Mouse (Mus musculus): ENCODE results near the gene Rpgrip1l.

Rpgrip1l gene

DNA sequence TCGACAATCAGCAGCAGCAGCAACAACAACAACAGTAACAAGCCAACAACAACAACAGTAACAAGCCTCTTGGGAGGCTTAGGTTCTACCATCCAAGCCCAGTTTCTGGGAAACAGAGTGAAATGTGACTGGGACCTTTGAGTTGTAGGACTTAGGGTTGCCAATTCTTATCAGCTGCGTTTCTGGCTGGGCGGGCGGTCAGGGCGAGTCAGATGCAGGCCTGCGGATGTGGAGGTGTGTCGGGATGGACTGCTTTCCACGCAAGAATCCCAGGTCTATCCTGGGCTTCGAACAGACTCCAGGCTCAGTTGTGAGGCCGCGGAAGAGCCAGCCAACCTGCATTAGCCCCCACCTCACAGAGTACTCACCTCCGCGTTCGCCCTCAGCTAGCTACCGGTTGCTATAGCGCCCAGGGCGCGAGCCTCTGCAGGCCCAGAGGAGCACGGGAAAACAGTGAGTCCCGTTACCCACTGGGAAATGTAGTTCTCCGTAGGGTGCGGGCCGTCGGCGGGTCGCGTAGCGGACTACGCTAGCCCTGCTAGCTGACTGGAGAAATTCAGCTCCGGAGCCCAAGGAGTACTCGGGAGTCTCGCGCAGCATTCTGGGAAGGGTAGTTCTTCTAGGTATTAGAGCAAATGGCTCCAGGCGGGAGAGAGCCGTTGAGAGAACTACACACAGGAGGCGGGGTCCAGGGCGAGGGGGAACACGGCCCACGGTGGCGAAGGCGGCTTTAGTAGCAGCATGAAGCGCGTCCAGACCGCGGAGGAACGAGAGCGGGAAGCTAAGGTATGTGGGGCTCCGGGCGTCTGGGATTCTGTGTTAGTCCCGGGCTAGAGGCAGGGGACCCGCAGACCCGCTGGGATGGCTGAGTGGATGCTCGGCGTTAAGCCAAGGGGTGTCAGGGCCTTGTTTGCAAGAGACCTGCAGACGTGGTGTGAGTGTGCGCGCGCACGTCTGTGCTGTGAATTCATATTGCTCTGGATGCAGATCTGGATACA, at the start of gene Rpgrip1l, which contains the start of gene Fto:
Gene Rpgrip1l, minus strand, starts transcription at position 428 of the 998 bp plus-strand sequence.
Gene Fto, plus strand, starts transcription at position 691 of the 998 bp plus-strand sequence.
- DNase-seq (ENCODE audit: low read depth): peak; percentile 98

- DNase-seq (ENCODE audit: low read depth): no peak
Measured at GRCm38 (mm10) chr8:91360644-91361357, 47.7 kb upstream of the Rpgrip1l start.

DNA sequence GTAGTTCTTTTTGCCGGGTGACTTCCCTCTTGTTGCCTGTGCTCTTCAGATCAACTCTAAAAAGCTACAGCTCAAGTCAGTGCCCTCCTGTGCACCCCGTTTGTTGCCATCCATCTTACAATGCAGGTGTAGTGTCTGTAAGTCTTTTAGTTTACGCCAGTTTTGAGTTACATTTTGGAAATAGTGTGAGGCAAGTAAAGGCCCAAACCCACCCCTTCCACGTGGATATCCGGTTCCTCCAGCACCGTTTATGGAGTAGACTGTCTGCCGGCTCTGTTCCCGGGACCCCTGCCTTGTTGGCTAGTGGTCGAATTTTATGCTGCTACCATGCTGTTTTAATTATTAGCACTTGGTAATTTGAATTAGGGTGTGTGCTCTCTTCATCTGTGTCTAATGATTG, 46.4 kb upstream of the Rpgrip1l start:
- no peak for DNase-seq (ENCODE audit: low read depth)

- no peak for DNase-seq (ENCODE audit: low read depth)
Measured at GRCm38 (mm10) chr8:91358016-91358415, 45.0 kb upstream of the Rpgrip1l start.

DNA sequence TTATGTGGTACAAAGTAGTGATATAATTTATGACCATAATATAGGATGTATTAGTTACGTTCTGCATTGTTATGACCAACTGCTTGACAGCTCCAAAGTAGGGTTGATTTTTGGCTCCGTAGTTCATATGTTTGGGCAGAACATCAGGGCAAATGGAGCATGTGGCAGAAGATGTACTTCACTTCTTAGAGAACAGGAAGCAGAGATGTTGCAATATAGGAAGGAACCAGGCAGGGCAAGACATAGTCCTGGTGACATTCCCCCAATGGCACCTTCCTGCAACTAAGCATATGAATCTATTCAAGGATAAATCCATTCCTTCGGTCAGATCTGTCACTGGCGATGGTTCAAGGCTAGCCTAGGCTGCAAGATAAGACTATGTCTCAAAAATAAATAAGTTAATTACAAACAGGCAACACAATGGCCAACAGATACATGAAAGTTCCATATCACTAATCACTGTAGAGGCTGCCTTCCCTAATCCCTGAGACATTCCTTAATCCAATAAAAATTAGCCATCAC, 44.5 kb upstream of the Rpgrip1l start:
- no peak for DNase-seq (ENCODE audit: low read depth)

DNA sequence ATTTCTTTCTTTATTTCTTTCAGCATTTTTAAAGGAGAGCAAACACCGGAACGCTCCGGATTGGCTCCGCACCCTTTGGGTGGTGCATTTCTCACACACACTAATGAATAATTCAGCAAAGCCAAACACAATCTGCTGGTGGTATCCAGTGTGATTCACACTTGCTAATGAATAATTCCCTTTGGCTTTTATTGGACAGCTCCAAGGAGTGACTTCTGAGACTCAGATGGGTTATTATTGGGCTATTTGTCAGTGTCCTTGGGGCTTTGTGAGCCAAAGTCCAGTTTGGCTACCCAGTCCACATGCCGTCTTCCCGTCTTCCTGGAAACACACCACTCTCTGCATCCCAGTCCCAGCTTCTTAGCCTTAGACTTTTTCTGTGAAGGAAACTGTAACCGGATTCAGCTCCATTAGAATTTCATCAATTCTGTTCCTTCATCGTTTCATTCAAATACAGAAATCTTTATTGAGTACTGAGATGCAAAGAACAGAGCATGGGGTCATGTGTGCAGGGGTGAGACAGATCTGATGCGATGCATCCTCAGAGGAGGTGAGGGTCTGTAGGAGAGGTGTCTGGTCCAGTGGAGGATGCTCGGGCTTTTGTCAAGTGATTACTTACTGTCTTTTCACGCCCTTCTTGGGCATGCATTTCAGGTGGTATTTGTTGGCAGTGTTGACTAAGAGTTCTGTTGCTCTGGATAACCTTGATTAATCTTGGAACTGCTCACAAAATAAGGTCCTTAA, 43.1 kb upstream of the Rpgrip1l start:
- DNase-seq (ENCODE audit: low read depth): no peak

- no peak for DNase-seq (ENCODE audit: low read depth)
Measured at GRCm38 (mm10) chr8:91355301-91355905, 42.3 kb upstream of the Rpgrip1l start.

DNA sequence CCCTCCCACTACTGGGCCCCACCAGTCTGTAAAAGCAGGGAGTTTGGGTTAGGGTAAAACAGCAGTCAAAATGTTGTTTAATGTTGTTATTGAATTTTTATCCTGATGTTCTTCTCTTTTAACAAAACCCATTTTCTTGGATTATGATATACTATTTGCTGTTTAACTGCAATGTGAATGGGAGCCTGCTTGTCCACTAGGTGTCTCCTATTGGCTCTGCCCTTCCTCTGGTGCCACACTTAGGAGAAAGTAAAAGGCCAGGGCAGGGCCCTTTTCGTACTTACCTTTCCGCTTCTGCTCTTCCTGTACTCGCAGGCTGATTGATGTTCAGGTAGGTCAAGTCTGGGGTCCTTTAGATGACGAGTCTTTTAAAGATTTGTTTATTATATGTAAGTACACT, 40.8 kb upstream of the Rpgrip1l start:
- DNase-seq (ENCODE audit: low read depth): no peak

- DNase-seq (ENCODE audit: low read depth): no peak
Measured at GRCm38 (mm10) chr8:91353062-91353461, 40.0 kb upstream of the Rpgrip1l start.

DNA sequence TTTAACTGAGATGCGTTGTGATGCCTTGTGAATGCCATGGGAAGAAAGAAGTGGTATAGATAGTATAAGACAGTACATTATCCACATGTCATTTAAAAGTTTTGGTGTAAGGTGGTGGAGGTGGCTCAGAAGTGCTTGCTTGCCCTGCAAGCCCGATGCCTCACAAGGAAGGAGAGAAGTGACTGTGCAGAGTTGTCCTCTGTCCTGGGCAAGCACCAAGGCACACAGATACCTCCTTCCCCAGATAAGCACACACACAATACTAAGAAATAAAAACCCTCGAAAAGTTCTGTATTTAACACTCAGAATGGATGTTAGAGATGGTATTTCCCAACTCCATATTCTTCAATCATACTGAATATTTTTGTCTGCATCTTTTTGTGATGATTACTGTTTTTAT, 39.5 kb upstream of the Rpgrip1l start:
- DNase-seq (ENCODE audit: low read depth): no peak

DNA sequence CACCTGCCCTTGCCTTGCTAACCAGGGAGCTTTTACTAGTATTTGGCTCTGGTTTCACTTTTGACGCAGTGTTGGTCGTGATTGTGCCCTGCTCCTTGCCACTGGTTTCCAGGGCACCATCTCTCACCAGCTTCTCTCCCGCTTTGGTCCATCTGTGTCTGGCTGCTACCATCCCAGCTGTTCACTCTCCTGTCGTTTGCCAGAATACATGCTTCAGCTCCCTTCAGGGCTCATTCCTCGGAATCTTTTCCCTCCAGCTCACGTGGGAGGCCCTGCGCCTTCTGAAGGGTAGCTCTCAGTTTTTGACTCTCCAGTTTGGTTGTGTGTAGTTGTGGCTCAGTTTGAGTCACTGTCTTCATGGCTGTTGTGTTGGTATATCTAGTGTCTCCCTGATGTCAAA, 37.6 kb upstream of the Rpgrip1l start:
- no peak for DNase-seq (ENCODE audit: low read depth)

DNA sequence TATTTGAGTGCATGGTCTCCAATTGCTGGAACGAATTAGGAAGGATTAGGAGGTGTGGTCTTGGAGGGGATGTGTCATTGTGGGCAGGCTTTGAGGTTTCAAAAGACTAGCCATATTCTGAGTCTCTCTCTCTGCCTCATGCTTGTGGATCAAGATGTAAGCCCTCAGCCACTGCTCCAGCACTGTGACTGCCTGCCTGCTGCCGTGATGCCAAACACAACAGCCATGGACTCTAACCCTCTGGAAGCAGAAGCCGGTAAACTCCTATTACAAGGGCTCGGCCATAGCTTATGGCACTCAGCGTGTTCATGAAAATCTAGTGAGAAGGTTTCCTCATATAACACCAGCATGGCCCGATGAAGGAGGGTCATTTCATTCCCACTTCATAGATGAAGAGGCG, 36.8 kb upstream of the Rpgrip1l start:
- no peak for DNase-seq (ENCODE audit: low read depth)

DNA sequence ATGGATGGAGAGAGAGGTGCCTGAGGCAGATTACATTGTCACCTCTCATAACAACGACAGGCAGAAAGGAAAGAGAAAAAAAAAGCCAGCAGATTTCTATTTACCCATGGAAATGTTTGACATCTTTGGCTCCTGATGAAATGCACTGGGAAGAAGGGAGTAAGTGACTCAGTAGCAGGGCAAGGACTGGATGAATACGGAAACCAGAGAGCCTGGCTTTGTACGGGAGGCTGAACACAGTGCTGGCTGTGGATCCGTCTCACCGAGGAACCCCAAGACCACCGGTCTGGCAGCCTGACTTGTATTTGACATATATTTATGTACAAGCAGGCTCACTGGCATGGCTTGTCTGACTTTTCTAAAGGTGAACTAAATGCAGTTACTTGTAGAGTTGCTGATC, 34.5 kb upstream of the Rpgrip1l start:
- no peak for DNase-seq (ENCODE audit: low read depth)

DNA sequence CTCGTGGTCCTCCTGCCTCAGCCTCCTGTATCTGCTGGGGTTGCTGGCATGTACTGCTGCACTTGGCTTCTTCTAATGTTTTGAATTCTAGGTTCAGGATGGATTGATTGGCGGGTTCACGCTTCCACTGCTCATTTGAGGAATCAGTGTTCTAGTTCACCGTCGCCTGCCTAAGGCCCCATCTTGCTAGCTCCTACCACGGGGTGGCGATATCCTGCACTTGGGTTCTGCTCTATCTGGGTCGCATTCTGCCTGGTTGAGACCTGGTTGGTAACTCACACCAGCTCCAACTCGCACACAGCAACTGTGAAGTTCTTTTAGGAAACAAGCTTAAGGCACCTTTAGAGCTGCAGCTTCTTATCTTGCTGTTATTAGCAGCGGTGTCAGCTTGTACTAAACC, 34.1 kb upstream of the Rpgrip1l start:
- DNase-seq (ENCODE audit: low read depth): no peak

DNA sequence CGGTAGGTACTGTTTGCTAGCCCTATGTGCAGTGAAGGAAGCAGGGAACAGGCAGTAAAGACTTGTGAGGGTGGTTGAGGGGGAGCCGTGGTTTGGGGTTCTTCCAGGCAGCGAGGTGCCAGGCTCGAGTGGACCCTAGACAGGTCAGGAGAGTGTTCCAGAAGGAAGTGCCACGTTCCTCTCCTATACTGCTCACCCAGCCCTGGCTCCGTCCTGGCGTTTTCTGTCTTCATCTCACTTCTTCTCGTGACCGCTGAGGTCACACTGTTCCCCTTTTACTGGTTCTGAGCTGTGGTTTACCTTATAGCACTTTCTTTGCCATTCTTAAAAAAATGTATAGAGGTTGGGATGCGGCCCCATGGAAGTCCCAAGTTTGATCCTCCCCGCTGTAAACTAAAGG, 31.6 kb upstream of the Rpgrip1l start:
- DNase-seq (ENCODE audit: low read depth): no peak

GRCm38 (mm10) chr8:91342798-91343197, 29.7 kb upstream of the Rpgrip1l start:
- no peak for DNase-seq (ENCODE audit: low read depth)

- DNase-seq (ENCODE audit: low read depth): no peak
Measured at GRCm38 (mm10) chr8:91342196-91342595, 29.1 kb upstream of the Rpgrip1l start.

GRCm38 (mm10) chr8:91340746-91341145, 27.7 kb upstream of the Rpgrip1l start:
- no peak for DNase-seq (ENCODE audit: low read depth)

- no peak for DNase-seq (ENCODE audit: low read depth)
Measured at GRCm38 (mm10) chr8:91339651-91340050, 26.6 kb upstream of the Rpgrip1l start.

GRCm38 (mm10) chr8:91338389-91339154, 25.5 kb upstream of the Rpgrip1l start:
- DNase-seq (ENCODE audit: low read depth): no peak

GRCm38 (mm10) chr8:91329461-91329850, 16.4 kb upstream of the Rpgrip1l start:
- DNase-seq (ENCODE audit: low read depth): no peak
